Mouse (Mus musculus): ENCODE measurements around the gene Eif4enif1. TPM values are rescaled to one million over a fixed set of nuclear protein-coding genes. Genes with fewer than 3 reads are reported as not detected.
"Not testable (repeated sequence)": the region's sequence is repeated elsewhere in the genome, so short reads cannot be mapped to it uniquely, and the experiment has no call there.

Eif4enif1 gene
- total RNA-seq, 2 experiments from 2014 or later, result 83.8 to 86.9 TPM

GRCm38 (mm10) chr11:3180510-3181160 is 21.6 kb upstream of the Eif4enif1 start:
- DNase-seq (ENCODE audit: low spot score in 2 of 2), result peak in 1 of 2 experiments; percentile 15

GRCm38 (mm10) chr11:3181250-3181649 is 20.9 kb upstream of the Eif4enif1 start:
- peak; percentile 90 to 91 for DNase-seq (ENCODE audit: low spot score in 2 of 2)

DNA sequence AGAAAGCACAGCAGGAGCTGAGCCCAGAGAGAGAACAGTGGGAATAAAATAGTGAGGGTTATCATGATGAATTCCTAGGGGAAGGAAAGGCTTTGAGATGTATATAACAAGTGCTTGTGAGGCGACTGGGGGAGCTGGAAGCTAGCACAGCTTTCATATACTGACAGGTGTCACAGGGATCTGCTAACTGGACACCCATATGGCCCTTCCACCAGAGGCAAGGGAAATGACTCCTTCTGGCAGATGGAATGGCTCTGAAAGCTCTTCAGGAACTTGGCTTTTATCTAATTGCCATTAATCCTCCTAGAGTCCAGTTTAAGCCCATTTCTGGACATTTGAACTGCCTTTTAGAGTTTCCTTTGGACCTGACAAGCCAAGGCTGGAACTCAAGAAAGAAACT is 20.2 kb upstream of the Eif4enif1 start:
- not testable (repeated sequence) for DNase-seq (ENCODE audit: low spot score in 2 of 2)

DNA sequence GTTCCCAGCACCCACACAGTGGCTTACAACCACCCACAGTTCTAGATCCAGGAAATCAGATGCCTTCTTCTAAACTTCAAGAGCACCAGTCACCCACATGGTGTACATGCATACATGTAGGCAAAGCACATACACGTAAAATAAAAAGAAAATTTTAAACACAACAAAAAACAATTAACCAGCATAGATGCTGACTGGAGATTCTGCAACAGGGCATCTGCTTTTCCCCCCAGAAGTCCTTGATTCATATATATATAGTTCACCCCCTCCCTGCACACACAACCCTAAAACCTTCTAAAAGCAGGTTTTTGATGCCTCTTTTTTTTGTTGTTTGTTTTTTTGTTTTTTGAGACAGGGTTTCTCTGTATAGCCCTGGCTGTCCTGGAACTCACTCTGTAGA is 19.5 kb upstream of the Eif4enif1 start:
- DNase-seq (ENCODE audit: low spot score in 2 of 2), result peak in 1 of 2 experiments; percentile 27

- no peak for DNase-seq (ENCODE audit: low spot score in 2 of 2)
Measured at GRCm38 (mm10) chr11:3193363-3193762, 8.8 kb upstream of the Eif4enif1 start, which contains the start of gene Sfi1. Gene Sfi1, minus strand, starts transcription at chr11:3193463.

DNA sequence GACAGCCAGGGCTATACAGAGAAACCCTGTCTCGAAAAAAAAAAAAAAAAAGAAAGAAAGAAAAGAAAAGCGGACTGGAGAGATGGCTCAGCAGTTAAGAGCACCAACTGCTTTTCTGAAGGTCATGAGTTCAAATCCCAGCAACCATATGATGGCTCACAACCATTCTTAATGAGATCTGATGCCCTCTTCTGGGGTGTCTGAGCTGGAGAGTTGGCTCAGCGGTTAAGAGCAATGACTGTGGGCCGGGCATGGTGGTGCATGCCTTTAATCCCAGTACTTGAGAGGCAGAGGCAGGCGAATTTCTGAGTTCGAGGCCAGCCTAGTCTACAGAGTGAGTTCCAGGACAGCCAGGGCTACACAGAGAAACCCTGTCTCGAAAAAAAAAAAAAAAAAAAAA is 1.6 kb upstream of the Eif4enif1 start:
- not testable (repeated sequence) for DNase-seq (ENCODE audit: low spot score in 2 of 2)

- no peak for DNase-seq (ENCODE audit: low spot score in 2 of 2)
Measured at GRCm38 (mm10) chr11:3201326-3202230, 614 bp upstream of the Eif4enif1 start.

GRCm38 (mm10) chr11:3202781-3203441 is 719 bp downstream of the Eif4enif1 start:
- peak; percentile 29 to 31 for DNase-seq (ENCODE audit: low spot score in 2 of 2)

- no peak for DNase-seq (ENCODE audit: low spot score in 2 of 2)
Measured at GRCm38 (mm10) chr11:3203771-3204170, 1.6 kb downstream of the Eif4enif1 start.

- DNase-seq (ENCODE audit: low spot score in 2 of 2), result no peak
Measured at GRCm38 (mm10) chr11:3205207-3205606, 3.0 kb downstream of the Eif4enif1 start.

GRCm38 (mm10) chr11:3206783-3207182 is 4.6 kb downstream of the Eif4enif1 start:
- DNase-seq (ENCODE audit: low spot score in 2 of 2), result no peak

GRCm38 (mm10) chr11:3212526-3212925 is 10.3 kb downstream of the Eif4enif1 start:
- DNase-seq (ENCODE audit: low spot score in 2 of 2), result no peak

GRCm38 (mm10) chr11:3223105-3223504 is 20.9 kb downstream of the Eif4enif1 start:
- DNase-seq (ENCODE audit: low spot score in 2 of 2), result no peak

- no peak for DNase-seq (ENCODE audit: low spot score in 2 of 2)
Measured at GRCm38 (mm10) chr11:3227113-3227512, 24.9 kb downstream of the Eif4enif1 start.

DNA sequence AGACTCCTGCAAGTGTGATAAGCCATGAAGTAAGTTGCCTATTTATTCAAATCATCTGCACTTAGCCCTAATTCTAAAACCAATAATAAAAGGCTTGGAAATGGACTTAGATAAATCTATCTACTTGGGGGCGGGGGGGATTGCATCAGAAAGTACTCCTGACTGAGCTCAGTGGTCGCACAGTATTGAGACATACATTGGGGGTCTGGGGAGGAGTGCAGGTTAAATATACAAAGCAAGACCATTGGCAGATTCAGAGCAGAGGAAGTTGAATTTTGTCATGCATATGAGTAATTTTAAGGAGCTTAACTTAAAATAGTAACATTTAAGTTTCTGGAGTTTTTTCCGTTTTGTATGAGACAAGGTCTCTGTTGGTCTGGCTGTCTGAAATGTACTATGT is 30.1 kb downstream of the Eif4enif1 start:
- DNase-seq (ENCODE audit: low spot score in 2 of 2), result no peak

- DNase-seq (ENCODE audit: low spot score in 2 of 2), result no peak
Measured at GRCm38 (mm10) chr11:3233704-3234103, 31.5 kb downstream of the Eif4enif1 start.

GRCm38 (mm10) chr11:3235277-3235676 is 33.1 kb downstream of the Eif4enif1 start:
- no peak for DNase-seq (ENCODE audit: low spot score in 2 of 2)

DNA sequence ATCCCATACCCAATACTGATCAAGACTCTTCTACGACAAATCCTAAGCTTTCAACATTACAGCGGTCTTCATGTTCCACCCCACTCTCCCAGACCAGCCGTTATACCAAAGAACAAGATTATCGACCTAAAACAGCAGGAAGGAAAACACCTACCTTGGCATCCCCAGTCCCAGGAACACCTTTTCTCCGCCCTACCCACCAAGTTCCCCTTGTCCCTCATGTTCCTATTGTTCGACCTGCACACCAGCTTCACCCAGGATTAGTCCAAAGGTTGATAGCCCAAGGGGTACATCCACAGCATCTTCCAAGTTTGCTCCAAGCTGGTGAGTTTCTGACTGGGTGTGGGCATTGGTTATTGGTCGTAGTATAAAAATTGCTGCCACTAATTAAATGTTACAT is 40.2 kb downstream of the Eif4enif1 start:
- no peak for DNase-seq (ENCODE audit: low spot score in 2 of 2)

- no peak for DNase-seq (ENCODE audit: low spot score in 2 of 2)
Measured at GRCm38 (mm10) chr11:3243771-3244170, 41.6 kb downstream of the Eif4enif1 start.

DNA sequence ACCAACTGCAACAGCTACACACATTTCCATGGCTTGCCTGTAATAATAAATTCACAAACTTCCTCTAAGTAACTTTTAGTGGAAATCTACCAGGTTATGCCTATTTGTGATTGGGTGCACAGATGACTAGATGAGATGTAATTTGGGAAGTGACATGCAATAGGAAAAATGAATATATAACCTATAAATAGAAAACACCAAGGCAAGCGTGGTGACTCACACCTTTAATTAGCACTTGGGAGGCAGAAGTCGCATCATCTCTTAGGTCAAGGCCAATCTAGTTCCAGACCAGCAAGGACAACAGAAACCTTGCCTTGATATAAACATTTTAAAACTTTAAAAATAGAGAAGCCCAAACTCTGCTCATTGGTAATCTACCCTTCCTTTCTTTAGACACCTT is 45.2 kb downstream of the Eif4enif1 start:
- DNase-seq (ENCODE audit: low spot score in 2 of 2), result no peak

GRCm38 (mm10) chr11:3259537-3259936 is 57.3 kb downstream of the Eif4enif1 start:
- DNase-seq (ENCODE audit: low spot score in 2 of 2), result no peak

Data from adrenal gland, postnatal 4 days (tissue).